Mouse (Mus musculus): ENCODE measurements around the gene Rufy1. TPM values are rescaled to one million over a fixed set of nuclear protein-coding genes. Genes with fewer than 3 reads are reported as not detected.

Gene Rufy1
- polyA plus RNA-seq, 1 experiment from 2014 or later, result 24.7 TPM

- no peaks in the 10 kb centered on the region for H3K9me3 ChIP-seq (ENCODE audit: control insufficient read depth, low read length)
- H3K27me3 ChIP-seq (ENCODE audit: control insufficient read depth, insufficient read depth, low read length), result peaks cover 9% of the 10 kb centered on the region
- no peak within 1 kb of the TSS for H3K9ac ChIP-seq (ENCODE audit: low read length)
- no peak within 1 kb of the TSS for H3K27ac ChIP-seq (ENCODE audit: low read depth, low read length)
- no peaks in the 10 kb centered on the region; the same call in 1 of the 2 replicates for H3K4me1 ChIP-seq (ENCODE audit: control insufficient read depth, insufficient read depth, low read length)
- ATAC-seq (ENCODE audit: low FRiP score), result no peak
- H3K36me3 ChIP-seq (ENCODE audit: control insufficient read depth, insufficient read depth, low read length), result no peaks in the 10 kb centered on the region
- H3K4me2 ChIP-seq, result no peak within 1 kb of the TSS
- no peak within 1 kb of the TSS for H3K4me3 ChIP-seq (ENCODE audit: low read depth, low read length)
- DNase-seq (ENCODE audit: low spot score, missing footprints), result no peak
Measured at GRCm38 (mm10) chr11:50354162-50354561, 76.8 kb downstream of the Rufy1 start, which contains the start of gene Cby3. Gene Cby3, plus strand, starts transcription at chr11:50354462.

GRCm38 (mm10) chr11:50352177-50352576 lies 78.7 kb downstream of the Rufy1 start:
- H3K36me3 ChIP-seq (ENCODE audit: control insufficient read depth, insufficient read depth, low read length), result no peaks in the 10 kb centered on the region
- no peaks in the 10 kb centered on the region for H3K27me3 ChIP-seq (ENCODE audit: control insufficient read depth, insufficient read depth, low read length)
- no peak overlapping the region for H3K4me2 ChIP-seq
- no peaks in the 10 kb centered on the region for H3K4me1 ChIP-seq (ENCODE audit: control insufficient read depth, insufficient read depth, low read length)
- WGBS, result 90% methylated on average over 2 of the region's 2 CpGs
- DNase-seq (ENCODE audit: low spot score, missing footprints) (no peak), ATAC-seq (ENCODE audit: low FRiP score) (no peak)
- no peak overlapping the region for H3K4me3 ChIP-seq (ENCODE audit: low read depth, low read length)
- no peaks in the 10 kb centered on the region for H3K9me3 ChIP-seq (ENCODE audit: control insufficient read depth, low read length)
- no peak overlapping the region for H3K27ac ChIP-seq (ENCODE audit: low read depth, low read length)
- H3K9ac ChIP-seq (ENCODE audit: low read length), result no peak overlapping the region

GRCm38 (mm10) chr11:50346256-50347032 lies 84.5 kb downstream of the Rufy1 start:
- 89% methylated on average over 9 of the region's 9 CpGs for WGBS
- ATAC-seq (ENCODE audit: low FRiP score), result no peak
- Histone ChIP-seq H3K4me2 (no peak overlapping the region), H3K4me1 (ENCODE audit: control insufficient read depth, insufficient read depth, low read length) (no peaks in the 10 kb centered on the region), H3K36me3 (ENCODE audit: control insufficient read depth, insufficient read depth, low read length) (no peaks in the 10 kb centered on the region), H3K27me3 (ENCODE audit: control insufficient read depth, insufficient read depth, low read length) (no peaks in the 10 kb centered on the region), H3K9ac (ENCODE audit: low read length) (no peak overlapping the region), H3K9me3 (ENCODE audit: control insufficient read depth, low read length) (no peaks in the 10 kb centered on the region), H3K27ac (ENCODE audit: low read depth, low read length) (no peak overlapping the region), H3K4me3 (ENCODE audit: low read depth, low read length) (no peak overlapping the region)
- DNase-seq (ENCODE audit: low spot score, missing footprints), result no peak

- DNase-seq (ENCODE audit: low spot score, missing footprints) (no peak), ATAC-seq (ENCODE audit: low FRiP score) (no peak)
- Histone ChIP-seq H3K4me2 (no peak overlapping the region), H3K36me3 (ENCODE audit: control insufficient read depth, insufficient read depth, low read length) (no peaks in the 10 kb centered on the region), H3K4me3 (ENCODE audit: low read depth, low read length) (no peak overlapping the region), H3K9ac (ENCODE audit: low read length) (no peak overlapping the region), H3K27me3 (ENCODE audit: control insufficient read depth, insufficient read depth, low read length) (no peaks in the 10 kb centered on the region), H3K9me3 (ENCODE audit: control insufficient read depth, low read length) (no peaks in the 10 kb centered on the region), H3K27ac (ENCODE audit: low read depth, low read length) (no peak overlapping the region), H3K4me1 (ENCODE audit: control insufficient read depth, insufficient read depth, low read length) (no peaks in the 10 kb centered on the region)
- 67% methylated on average over 4 of the region's 4 CpGs for WGBS
Measured at GRCm38 (mm10) chr11:50345486-50345885, 85.4 kb downstream of the Rufy1 start.

MicroRNAs within 50 kb of the gene (microRNA counts, 519-probe panel; counts per million panel counts)
- 4,323 counts per million, percentile 37 among the panel's probes with 10 or more counts for microRNA mmu-miR-804

Small RNA genes within 50 kb of the gene (microRNA-seq; reads per million reads assigned to microRNA genes)
- gene Mir804, result not detected

Other genes with a start within 250 kb of the Rufy1 start
- 144 and 156 TPM in 2 replicates for gene Sqstm1, start 220.3 kb downstream of the Rufy1 start, polyA plus RNA-seq (2014; fragmentation: Nextera tagmentation; extraction: Ambion mirVana)
- gene Mgat4b, start 220.2 kb downstream of the Rufy1 start, polyA plus RNA-seq (2014; fragmentation: Nextera tagmentation; extraction: Ambion mirVana), result 13.4 and 18.7 TPM in 2 replicates
- gene Ltc4s, start 192.5 kb downstream of the Rufy1 start, polyA plus RNA-seq (2014; fragmentation: Nextera tagmentation; extraction: Ambion mirVana), result 0.59 and 0.92 TPM in 2 replicates
- gene Maml1, start 138.8 kb downstream of the Rufy1 start, polyA plus RNA-seq (2014; fragmentation: Nextera tagmentation; extraction: Ambion mirVana), result 9.5 and 10.7 TPM in 2 replicates
- 237 and 254 TPM in 2 replicates for gene Canx, start 105.5 kb downstream of the Rufy1 start, polyA plus RNA-seq (2014; fragmentation: Nextera tagmentation; extraction: Ambion mirVana)
- not detected in 2 replicates for gene Cby3, start 76.7 kb downstream of the Rufy1 start, polyA plus RNA-seq (2014; fragmentation: Nextera tagmentation; extraction: Ambion mirVana)
- gene Hnrnph1, start 54.1 kb downstream of the Rufy1 start, polyA plus RNA-seq (2014; fragmentation: Nextera tagmentation; extraction: Ambion mirVana), result 848 and 902 TPM in 2 replicates
- 0.73 and 0.87 TPM in 2 replicates for gene Adamts2, start 171.0 kb upstream of the Rufy1 start, polyA plus RNA-seq (2014; fragmentation: Nextera tagmentation; extraction: Ambion mirVana)

Measured in midbrain, embryonic 11.5 days (tissue).